Mouse (Mus musculus) inflammation-experienced regulatory T-cells, adult 16 weeks (primary cell): ENCODE results near the gene Krr1. TPM values are rescaled to one million over a fixed set of nuclear protein-coding genes. Genes with fewer than 3 reads are reported as not detected.

ENCODE experiments used
- polyA plus RNA-seq: library from polyadenylated mRNA; unstranded; fragments of 100-300 nt; shearing (Covaris generic); gene quantifications from one replicate; pipeline ENCODE4 v1.2.1, GENCODE M21; 2017

Gene Krr1
- 57.2 TPM for polyA plus RNA-seq

GRCm38 (mm10) chr10:111972542-111973361, at the start of gene Krr1:
Krr1 (plus strand) TSS chr10:111972664.

GRCm38 (mm10) chr10:112002544-112003215, 30.2 kb downstream of the Krr1 start, which contains the start of gene Glipr1:
Glipr1 (minus strand) TSS chr10:112002631.

Other genes with a start within 250 kb of the Krr1 start
- 142 TPM for gene Glipr1, start 30.0 kb downstream of the Krr1 start, polyA plus RNA-seq
- not detected for gene Glipr1l1, start 87.5 kb downstream of the Krr1 start, polyA plus RNA-seq
- not detected for gene Glipr1l2, start 110.7 kb downstream of the Krr1 start, polyA plus RNA-seq
- gene Glipr1l3, start 187.7 kb downstream of the Krr1 start, polyA plus RNA-seq, result not detected
- 0.17 TPM for gene Caps2, start 191.0 kb downstream of the Krr1 start, polyA plus RNA-seq